Mouse (Mus musculus) lung, embryonic 14.5 days (tissue): Measurements from ENCODE around the gene Cd300lb. TPM values are rescaled to one million over a fixed set of nuclear protein-coding genes. Genes with fewer than 3 reads are reported as not detected.

Experiments
- ATAC-seq: fragments of 200-750 bp; cut with Nextera tagmentation; 2 replicates; pipeline ENCODE4 v1.8.0; 2017; ENCODE audit warnings: mild to moderate bottlenecking, moderate TSS enrichment, moderate library complexity; ENCODE audit not compliant: insufficient read depth
- DNase-seq: peaks from one replicate; pipeline ENCODE4 v3.0.0-alpha.2; 2015
- H3K27ac ChIP-seq: fragments of 300-500 bp; sonication (generic); 2 replicates; pipeline ENCODE4 v1.5.1; 2014; ENCODE audit warnings: low read depth, mild to moderate bottlenecking, moderate library complexity
- H3K27me3 ChIP-seq: fragments of 300-500 bp; sonication (generic); 2 replicates; pipeline ENCODE4 v1.6.1; 2014; ENCODE audit warnings: low read length, control low read depth; ENCODE audit not compliant: insufficient read depth
- H3K36me3 ChIP-seq: fragments of 300-500 bp; sonication (generic); 2 replicates; pipeline ENCODE4 v1.6.1; 2014; ENCODE audit warnings: control low read depth; ENCODE audit not compliant: insufficient read depth
- H3K4me1 ChIP-seq: fragments of 300-500 bp; sonication (generic); 2 replicates; pipeline ENCODE4 v1.6.1; 2014; ENCODE audit warnings: antibody characterized with exemption, control low read depth; ENCODE audit not compliant: insufficient read depth
- H3K4me2 ChIP-seq: fragments of 300-500 bp; sonication (generic); 2 replicates; pipeline ENCODE4 v1.6.1; 2014; ENCODE audit warnings: mild to moderate bottlenecking
- H3K4me3 ChIP-seq: fragments of 300-500 bp; sonication (generic); 2 replicates; pipeline ENCODE4 v1.5.1; 2014; ENCODE audit warnings: low read depth, low read length
- H3K9ac ChIP-seq: fragments of 300-500 bp; sonication (generic); 2 replicates; pipeline ENCODE4 v1.6.1; 2014
- H3K9me3 ChIP-seq: fragments of 300-500 bp; sonication (generic); 2 replicates; pipeline ENCODE4 v1.6.1; 2016; ENCODE audit warnings: low read depth, low read length, control low read depth
- CTCF ChIP-seq: IDR thresholded peaks from 2 replicates; pipeline ENCODE4 v1.5.1; 2016; ENCODE audit warnings: antibody characterized with exemption, low read depth
- WGBS: fragments of 180-500 bp; shearing (Covaris S2); extraction: QIAGEN DNeasy Blood & Tissue Kit; methylation state at CpG from one replicate; pipeline ENCODE4 v1.1.7; 2014; 5-methylcytosine and 5-hydroxymethylcytosine counted together
- polyA plus RNA-seq: library from polyadenylated mRNA; unstranded; fragments of >200 nt; fragmentation: Nextera tagmentation; extraction: Ambion mirVana; gene quantifications from 2 replicates; pipeline ENCODE4 v1.2.1, GENCODE M21; 2014

The Cd300lb gene
- polyA plus RNA-seq, 1 experiment from 2014 or later: 0.36 TPM

GRCm38 (mm10) chr11:114908086-114908485 lies 26.1 kb downstream of the Cd300lb start:
- TF ChIP-seq CTCF: no peak
- no peak overlapping the region for H3K9ac ChIP-seq
- no peak overlapping the region for H3K4me2 ChIP-seq
- no peak for ATAC-seq
- H3K27ac ChIP-seq: no peak overlapping the region
- no peaks in the 10 kb centered on the region for H3K36me3 ChIP-seq
- no peak for DNase-seq
- no peaks in the 10 kb centered on the region for H3K4me1 ChIP-seq
- WGBS: 31% methylated on average over 4 of the region's 4 CpGs
- H3K9me3 ChIP-seq: no peaks in the 10 kb centered on the region
- no peaks in the 10 kb centered on the region for H3K27me3 ChIP-seq
- no peak overlapping the region for H3K4me3 ChIP-seq

GRCm38 (mm10) chr11:114907567-114907966 lies 26.6 kb downstream of the Cd300lb start:
- Histone ChIP-seq H3K4me1 (no peaks in the 10 kb centered on the region), H3K9me3 (no peaks in the 10 kb centered on the region), H3K4me2 (no peak overlapping the region), H3K27ac (no peak overlapping the region), H3K27me3 (no peaks in the 10 kb centered on the region), H3K36me3 (no peaks in the 10 kb centered on the region), H3K4me3 (no peak overlapping the region), H3K9ac (no peak overlapping the region)
- no peak for DNase-seq
- ATAC-seq: no peak
- 72% methylated on average over 4 of the region's 4 CpGs for WGBS
- TF ChIP-seq CTCF: no peak

GRCm38 (mm10) chr11:114903224-114903623 lies 31.0 kb downstream of the Cd300lb start:
- H3K9me3 ChIP-seq: no peaks in the 10 kb centered on the region

GRCm38 (mm10) chr11:114898026-114898425 lies 36.2 kb downstream of the Cd300lb start:
- TF ChIP-seq CTCF: no peak
- Histone ChIP-seq H3K9ac (no peak overlapping the region), H3K4me2 (no peak overlapping the region), H3K36me3 (no peaks in the 10 kb centered on the region), H3K27me3 (no peaks in the 10 kb centered on the region), H3K4me3 (no peak overlapping the region), H3K9me3 (no peaks in the 10 kb centered on the region), H3K27ac (no peak overlapping the region), H3K4me1 (no peaks in the 10 kb centered on the region)
- DNase-seq (no peak), ATAC-seq (no peak)
- WGBS: 19% methylated on average over 1 of the region's 1 CpGs

More at GRCm38 (mm10) chr11:114903224-114903623, 31.0 kb downstream of the Cd300lb start:
- Histone ChIP-seq H3K27ac (no peak overlapping the region), H3K4me1 (no peaks in the 10 kb centered on the region), H3K27me3 (no peaks in the 10 kb centered on the region), H3K4me3 (no peak overlapping the region), H3K36me3 (no peaks in the 10 kb centered on the region), H3K9ac (no peak overlapping the region), H3K4me2 (no peak overlapping the region)
- ATAC-seq (no peak), DNase-seq (no peak)
- TF ChIP-seq CTCF: no peak
- WGBS: 89% methylated on average over 4 of the region's 4 CpGs

GRCm38 (mm10) chr11:114896085-114896484 lies 38.1 kb downstream of the Cd300lb start:
- no peak overlapping the region for H3K4me2 ChIP-seq
- no peak overlapping the region for H3K4me3 ChIP-seq
- H3K9ac ChIP-seq: no peak overlapping the region
- DNase-seq: no peak
- no peaks in the 10 kb centered on the region for H3K27me3 ChIP-seq
- no peak overlapping the region for H3K27ac ChIP-seq
- H3K36me3 ChIP-seq: no peaks in the 10 kb centered on the region
- H3K4me1 ChIP-seq: no peaks in the 10 kb centered on the region
- WGBS: 72% methylated on average over 3 of the region's 3 CpGs
- no peak for TF ChIP-seq CTCF
- ATAC-seq: no peak
- H3K9me3 ChIP-seq: no peaks in the 10 kb centered on the region

GRCm38 (mm10) chr11:114890542-114890941 lies 43.6 kb downstream of the Cd300lb start:
- Histone ChIP-seq H3K27me3 (no peaks in the 10 kb centered on the region), H3K9ac (no peak overlapping the region), H3K4me3 (no peak overlapping the region), H3K4me1 (no peaks in the 10 kb centered on the region), H3K36me3 (no peaks in the 10 kb centered on the region), H3K27ac (no peak overlapping the region), H3K4me2 (no peak overlapping the region), H3K9me3 (no peaks in the 10 kb centered on the region)
- 38% methylated on average over 5 of the region's 5 CpGs for WGBS
- no peak for ATAC-seq
- no peak for TF ChIP-seq CTCF
- DNase-seq: no peak

- H3K9me3 ChIP-seq: no peaks in the 10 kb centered on the region
- H3K27me3 ChIP-seq: no peaks in the 10 kb centered on the region
- no peak within 1 kb of the TSS for H3K9ac ChIP-seq
- DNase-seq (no peak), ATAC-seq (no peak)
- H3K36me3 ChIP-seq: no peaks in the 10 kb centered on the region
- TF ChIP-seq CTCF: no peak
- H3K4me3 ChIP-seq: no peak within 1 kb of the TSS
- H3K27ac ChIP-seq: no peak within 1 kb of the TSS
- 62% methylated on average over 18 of the region's 18 CpGs for WGBS
- H3K4me1 ChIP-seq: no peaks in the 10 kb centered on the region
- H3K4me2 ChIP-seq: no peak within 1 kb of the TSS
Observed at GRCm38 (mm10) chr11:114889991-114890518, 44.1 kb downstream of the Cd300lb start, which contains the start of gene Cd300a. Cd300a (plus strand) TSS chr11:114890041.
